Mouse (Mus musculus): ENCODE results near the gene Gucy2f.
"Not testable (repeated sequence)": the region's sequence is repeated elsewhere in the genome, so short reads cannot be mapped to it uniquely, and the experiment has no call there.

Gucy2f gene

DNA sequence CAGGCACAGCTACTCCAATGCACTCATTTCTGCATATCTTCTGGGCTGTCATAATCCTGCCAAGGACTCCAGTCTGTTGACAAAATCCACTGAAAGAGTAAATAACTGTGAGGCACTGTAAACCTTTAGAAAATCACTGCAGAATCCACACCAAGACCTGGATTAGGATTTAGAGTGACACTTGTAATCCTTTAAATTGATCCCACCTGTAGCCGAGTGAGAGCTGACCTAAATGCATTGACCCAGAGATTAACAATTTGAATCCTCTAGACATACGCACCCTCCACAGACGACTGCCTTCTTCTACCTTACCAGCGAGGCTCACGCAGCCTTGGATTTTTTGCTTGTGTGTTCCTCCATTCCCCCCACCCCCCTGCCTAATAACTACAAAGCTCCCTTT, at the start of gene Gucy2f:
Gene Gucy2f, minus strand, starts transcription at position 101 of the 400 bp plus-strand sequence.
- DNase-seq (ENCODE audit: low spot score), result no peak

DNA sequence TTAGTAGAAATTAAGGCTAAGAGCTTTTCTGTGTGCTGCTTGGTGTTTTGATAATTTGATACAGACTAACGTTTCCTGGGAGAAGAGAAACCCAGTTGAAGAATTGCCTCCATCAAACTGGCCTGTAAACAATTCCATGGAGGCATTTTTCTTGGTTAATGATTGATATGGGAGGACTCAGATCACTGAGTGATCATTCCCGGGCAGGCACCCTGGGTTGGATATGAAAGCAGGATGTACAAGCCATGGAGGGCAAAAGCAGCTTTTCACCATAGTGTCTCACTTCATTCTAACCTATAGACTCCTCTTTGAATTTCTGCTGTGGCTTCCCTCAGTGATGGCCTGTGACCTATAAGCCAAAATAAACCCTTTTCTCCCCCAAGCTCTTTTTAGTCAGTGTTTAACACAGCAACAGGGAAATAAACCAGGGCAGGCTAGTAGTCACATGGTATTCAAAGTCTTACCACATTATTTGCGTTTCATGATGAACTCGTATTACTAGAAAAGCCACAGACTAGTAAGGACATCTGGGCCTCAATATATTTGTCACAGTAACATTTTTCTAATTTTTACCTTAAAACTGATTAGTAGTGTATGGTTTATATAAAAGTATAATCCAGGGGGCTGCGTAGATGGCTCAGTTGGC, 49.1 kb upstream of the Gucy2f start:
- DNase-seq (ENCODE audit: low spot score), result no peak

DNA sequence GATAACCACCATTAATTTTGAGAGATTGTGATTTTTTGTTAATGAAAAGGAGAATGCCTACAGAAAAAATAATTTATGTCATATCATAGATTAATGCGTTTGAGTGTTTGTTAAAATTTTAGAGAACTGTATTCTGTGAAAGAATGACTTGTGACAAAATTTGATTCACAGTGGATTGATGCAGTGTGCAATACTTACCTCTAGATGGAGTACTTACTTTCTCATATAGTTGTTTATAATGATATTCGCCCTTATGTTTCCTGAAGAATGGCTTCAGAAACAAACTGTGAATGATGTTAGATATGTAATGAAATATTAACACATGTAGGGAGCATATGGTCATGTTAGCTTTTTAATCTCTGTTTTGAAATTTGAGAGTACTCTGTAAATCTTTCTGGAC, 40.4 kb upstream of the Gucy2f start:
- DNase-seq (ENCODE audit: low spot score), result peak; percentile 4

DNA sequence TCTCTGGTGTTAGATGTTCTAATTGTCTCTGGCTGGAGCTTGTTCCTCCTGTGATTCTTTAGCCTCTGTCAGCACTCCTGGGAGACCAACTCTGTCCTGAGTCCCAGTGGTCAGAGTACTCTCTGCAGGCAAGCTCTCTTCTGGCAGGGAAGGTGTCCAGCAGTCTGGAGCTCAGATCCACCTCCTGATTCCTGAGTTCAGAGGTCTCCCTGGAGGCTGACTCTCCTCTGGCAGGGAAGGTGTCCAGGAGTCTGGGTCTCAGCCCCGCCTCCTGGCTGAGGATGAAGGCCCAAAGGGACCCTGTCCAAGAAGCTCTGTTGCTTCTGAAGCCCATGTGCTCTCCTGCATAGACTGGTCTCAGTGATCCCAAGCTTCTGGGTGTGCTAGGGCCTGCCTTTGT, 39.4 kb upstream of the Gucy2f start:
- not testable (repeated sequence) for DNase-seq (ENCODE audit: low spot score)

DNA sequence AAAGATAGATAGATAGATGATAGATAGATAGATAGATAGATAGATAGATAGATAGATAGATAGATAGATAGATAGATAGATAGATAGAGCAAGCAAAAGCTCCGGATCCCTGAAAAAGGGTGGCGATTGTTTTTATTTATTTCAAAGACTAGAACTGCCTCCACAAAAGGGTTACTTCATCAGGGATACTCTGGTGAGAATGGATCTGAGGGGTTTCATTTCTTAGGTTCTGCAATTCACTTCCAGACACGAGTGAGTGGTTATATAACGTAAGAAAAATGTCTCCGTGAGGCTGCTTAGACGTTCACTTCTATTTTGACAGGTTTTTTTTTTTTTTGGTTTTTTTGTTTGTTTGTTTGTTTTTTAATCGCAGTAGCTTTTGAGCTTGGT, 32.0 kb upstream of the Gucy2f start:
- no peak for DNase-seq (ENCODE audit: low spot score)

DNA sequence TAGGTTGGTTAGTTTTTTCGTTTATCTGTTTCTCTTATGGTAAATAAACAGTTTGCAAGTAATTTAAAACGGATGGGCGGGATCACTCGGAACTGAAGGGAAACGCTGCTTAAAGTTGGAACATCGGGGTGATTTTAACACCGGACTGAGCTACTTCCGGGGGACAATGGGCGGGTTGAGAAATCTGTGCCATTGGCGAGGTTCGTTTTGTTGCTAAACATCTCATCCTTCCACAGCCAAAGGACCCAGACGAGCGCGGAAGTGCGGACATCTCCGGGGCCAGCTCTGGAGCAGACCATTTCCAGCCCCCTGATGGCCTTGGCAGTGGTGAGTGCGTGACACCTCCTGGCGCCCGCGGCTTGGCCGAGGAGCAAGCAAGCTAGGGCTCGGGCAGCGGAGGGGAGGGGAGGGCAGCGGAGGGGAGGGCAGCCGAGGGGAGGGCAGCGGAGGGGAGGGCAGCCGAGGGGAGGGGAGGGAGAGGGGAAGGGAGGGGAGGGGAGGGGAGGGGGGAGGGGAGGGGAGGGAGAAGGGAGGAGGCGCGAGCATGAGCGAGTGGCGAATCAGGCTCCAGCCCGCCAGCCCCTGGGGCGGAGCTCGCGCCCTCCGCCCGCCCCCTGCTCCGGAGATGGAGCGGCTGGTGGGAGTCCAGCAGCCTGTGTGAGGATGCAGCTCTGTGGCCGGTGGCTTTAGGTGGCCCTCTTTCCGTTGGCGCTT, 31.5 kb upstream of the Gucy2f start:
- DNase-seq (ENCODE audit: low spot score), result peak; percentile 71

DNA sequence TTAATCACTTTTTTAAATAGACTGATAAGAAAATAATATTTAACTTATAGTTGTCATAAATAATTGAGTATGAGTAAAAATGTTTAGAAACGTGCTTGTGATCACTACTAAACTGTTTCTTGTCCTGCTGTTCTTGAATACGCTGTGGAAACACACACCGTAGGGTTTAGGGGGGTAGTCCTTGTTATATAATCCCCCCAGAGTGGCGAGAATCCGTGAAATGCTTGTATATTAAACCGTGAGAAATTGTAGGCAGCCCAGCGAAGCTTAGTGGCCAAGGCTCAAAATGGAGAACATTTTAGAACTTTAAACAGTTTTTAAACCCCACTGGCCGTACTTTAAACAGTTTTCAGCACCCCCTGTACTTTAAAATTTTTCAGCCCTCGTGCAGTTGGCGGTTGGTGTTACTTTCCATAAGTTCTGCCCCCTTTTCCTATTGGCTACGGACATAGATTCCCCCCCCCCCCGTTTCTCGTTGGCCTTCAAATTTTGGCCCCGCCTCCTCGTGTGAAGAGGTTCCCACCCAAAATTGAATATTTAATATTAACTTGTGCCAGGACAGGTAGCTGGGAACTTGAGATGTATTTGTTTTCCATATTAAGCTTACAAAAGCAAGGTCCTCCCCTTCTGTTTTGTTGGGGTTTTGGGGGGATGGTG, 30.8 kb upstream of the Gucy2f start:
- DNase-seq (ENCODE audit: low spot score), result peak; percentile 59

DNA sequence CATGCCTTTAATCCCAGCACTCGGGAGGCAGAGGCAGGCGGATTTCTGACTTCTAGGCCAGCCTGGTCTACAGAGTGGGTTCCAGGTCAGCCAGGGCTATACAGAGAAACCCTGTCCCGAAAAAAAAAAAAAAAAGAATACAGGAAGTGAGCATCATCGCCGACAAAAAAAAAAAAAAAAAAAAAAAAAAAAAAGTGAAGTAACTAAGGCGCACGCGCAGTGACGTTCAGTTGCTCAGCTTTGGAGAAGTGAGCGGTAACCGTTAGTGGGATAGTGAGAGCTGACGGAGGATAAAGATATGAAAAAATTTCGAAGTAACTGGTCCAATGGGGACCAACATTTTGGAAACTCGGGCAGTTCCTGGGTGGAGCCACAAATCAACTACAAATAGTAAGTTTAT, 29.8 kb upstream of the Gucy2f start, which contains the start of gene Nxt2:
Gene Nxt2, plus strand, starts transcription at position 229 of the 400 bp plus-strand sequence.
- no peak for DNase-seq (ENCODE audit: low spot score)

DNA sequence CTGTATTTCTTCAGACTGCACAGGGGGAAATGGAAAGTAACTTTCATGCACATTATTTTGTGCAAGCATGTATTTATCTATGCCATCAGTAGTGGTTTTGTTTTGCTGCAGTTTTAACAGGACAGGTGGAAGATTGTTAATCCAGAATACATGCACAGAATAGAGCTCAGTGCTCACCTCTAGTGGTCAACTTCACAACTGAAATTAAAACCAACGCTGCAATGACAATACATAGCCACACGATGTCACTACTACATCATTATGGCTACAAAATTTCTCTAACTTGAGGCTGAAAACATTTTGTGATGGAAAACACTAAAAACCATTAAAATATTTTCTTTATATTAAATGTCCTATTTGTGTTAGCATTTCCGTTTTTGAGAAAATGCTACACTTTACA, 3.6 kb upstream of the Gucy2f start:
- DNase-seq (ENCODE audit: low spot score), result peak; percentile 52

DNA sequence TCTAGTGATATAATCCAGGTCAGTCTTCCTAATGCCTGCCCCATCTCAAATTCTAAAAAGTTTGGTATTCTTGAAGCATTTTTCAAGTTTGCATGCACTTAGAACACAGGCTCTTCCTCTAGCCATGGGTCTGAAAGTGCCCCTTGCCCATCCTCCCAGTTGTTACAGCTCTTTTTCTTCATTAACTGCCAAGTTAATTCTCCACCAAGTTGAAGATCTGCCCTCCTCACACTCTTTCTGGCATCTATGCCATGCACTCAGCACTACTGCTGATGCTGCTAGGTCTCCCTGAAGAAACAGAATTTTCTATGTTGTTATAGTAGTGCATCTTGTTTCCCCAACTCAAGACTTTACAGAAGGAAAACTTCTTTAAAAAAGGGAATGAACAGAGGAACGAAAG, 1.2 kb downstream of the Gucy2f start:
- DNase-seq (ENCODE audit: low spot score), result no peak

DNA sequence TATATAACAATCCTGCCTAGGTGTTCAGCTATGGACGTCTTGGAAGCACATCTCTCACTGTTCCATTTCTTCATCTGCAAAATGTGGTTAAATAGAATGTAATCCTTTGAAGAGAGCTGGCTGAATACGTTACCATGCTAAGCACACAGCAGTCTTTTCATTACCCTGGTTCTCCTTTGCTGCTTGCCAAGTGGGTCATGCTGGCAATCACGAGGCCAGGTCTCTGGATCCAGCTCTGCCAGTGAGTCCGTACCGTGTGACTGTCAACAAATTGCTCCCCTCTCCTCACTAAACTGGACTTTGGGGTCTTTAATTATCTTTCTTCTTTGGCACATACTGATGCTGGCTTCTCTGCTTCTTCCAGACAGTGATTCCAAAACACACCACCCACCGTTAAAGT, 2.3 kb downstream of the Gucy2f start:
- DNase-seq (ENCODE audit: low spot score), result no peak

DNA sequence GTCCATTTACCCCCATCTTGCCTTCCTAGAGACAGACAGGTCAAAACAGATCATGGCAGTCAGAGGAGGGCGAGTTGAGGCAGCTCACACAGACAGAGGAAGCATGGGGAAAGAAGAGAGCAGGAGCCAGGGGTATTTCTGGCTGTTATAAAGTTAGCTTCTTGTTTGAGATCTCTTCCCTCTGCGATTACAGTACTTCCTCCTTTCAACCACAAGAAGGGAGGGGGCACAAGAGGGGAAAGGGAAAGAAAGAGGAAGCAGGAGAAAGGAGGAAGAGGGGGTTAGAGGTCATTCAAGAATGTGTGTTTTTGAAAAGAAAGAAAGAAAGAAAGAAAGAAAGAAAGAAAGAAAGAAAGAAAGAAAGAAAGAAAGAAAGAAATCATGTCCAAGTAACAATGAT, 6.4 kb downstream of the Gucy2f start:
- DNase-seq (ENCODE audit: low spot score), result no peak

DNA sequence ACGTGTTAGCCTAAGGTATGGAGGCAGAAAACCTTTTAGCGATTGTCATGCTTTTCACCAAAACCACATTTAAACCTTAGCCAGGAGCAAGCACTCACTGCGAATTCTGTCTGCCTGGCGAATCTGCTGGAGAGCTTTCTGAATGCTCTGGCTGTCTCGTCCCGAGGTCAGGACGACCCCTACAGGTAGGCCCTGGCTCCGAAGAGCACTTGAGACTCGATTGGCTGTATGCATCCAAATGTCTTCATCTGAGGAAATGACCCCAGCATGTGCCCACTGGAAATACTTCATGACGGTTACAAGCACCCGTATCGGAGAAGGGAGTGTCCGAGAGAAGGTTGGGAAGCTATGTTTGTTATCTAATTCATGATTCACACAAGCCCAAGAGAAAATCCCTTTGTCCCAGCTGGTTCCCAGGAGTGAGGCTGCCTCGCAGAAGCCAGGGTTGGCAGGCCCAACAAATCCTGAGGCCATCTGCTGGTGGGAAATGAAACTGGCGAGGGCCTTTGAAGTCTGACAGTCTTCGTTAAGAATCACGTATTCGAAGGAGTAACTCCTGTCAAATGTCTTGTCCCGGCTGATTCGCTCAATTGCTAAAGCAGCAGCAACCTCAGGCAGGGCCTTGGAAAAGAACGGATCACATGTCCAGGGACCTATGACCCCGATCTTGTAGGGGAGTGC, 7.6 kb downstream of the Gucy2f start:
- peak; percentile 72 for DNase-seq (ENCODE audit: low spot score)

DNA sequence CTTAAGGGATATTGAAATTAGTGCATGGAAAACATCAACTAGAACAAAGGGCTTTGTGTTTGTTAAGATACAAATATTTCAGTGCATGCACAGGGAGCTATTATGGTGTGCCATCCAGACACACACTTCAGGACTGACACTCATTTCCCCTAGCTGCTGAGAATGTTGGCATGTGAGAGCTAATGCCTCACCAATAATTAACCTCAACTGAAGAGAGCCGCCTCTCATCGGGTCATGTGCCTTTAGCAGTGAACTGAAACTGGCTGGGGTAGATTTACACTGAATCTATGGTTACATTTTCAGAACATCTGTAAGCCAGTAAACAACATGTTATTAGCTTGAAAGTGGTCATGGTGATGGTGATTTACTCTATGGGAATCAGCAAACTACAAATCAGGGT, 14.7 kb downstream of the Gucy2f start:
- DNase-seq (ENCODE audit: low spot score), result no peak

DNA sequence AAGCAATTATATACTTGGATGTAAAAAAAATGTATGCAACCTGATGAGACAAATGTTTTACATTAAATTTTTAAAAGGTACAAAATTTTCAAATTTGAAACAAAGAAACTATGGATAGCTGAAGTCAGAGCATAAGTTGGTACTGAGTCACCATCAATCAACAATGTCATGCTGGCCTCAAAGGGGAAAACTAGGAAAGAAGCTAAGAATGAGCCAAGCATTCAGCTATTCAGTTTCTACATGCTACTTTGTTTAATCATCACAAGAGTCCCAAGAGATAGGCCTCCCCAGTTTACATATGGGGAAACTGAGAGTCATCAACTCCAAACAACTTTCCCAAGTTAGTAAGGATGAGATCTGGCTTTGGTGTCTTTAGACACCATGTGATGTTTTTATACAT, 19.8 kb downstream of the Gucy2f start:
- no peak for DNase-seq (ENCODE audit: low spot score)

DNA sequence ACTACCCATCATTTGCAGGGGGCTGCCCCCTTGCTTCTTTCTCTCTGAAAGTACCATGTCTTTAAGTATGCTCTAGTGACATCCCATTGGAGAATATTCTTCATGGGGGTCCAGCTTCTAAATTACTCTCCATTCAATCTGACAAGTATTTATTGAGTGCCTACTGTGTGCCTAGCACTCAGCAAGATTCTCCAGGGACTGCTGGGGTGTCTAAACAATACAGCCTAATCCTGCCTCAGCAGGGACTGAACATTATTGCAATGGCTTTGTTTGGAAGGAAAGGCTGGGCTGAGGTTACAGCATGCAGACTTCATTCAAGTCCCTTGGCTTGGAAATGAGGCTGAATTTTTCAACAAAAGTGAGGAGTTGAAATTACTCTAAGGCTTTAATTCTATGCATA, 81.0 kb downstream of the Gucy2f start:
- DNase-seq (ENCODE audit: low spot score), result no peak

DNA sequence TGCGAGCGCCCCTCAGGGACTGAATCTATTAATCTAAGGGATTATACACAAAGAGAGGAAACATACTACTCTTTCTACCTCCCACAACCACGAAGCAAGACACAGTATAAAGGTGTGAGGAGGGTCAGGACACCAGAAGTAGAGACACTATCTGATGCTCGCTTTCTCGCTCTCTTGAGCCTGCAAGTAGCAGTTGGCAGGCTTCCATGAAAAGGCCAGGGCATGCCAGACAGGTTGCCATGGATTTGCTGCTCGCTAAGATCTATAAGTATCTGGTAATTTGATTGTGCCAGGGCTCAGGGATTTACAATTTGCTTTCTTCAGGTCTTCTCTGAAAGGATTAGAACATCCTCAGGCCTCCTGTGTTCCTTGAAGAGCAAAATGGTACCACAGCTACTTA, 85.5 kb downstream of the Gucy2f start:
- DNase-seq (ENCODE audit: low spot score), result no peak

DNA sequence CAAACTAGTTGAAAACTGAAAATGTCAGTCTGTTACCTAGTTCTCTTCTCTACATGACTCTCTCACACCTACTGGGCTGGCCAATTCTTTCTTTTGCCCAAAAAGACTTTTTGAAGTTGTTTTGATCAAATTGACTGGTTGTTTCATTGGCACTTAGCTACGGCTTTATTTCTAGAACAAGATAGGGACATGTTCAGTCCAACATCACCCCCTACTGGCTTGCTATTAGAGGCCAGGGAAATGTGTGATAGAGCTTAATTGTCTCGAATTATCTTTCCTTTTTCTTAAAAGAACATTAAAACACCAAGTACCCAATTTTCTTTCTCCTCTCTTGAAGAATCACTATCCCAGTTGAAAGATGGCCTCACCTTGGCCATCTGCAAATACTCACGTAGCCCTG, 99.8 kb downstream of the Gucy2f start:
- peak; percentile 32 for DNase-seq (ENCODE audit: low spot score)

DNA sequence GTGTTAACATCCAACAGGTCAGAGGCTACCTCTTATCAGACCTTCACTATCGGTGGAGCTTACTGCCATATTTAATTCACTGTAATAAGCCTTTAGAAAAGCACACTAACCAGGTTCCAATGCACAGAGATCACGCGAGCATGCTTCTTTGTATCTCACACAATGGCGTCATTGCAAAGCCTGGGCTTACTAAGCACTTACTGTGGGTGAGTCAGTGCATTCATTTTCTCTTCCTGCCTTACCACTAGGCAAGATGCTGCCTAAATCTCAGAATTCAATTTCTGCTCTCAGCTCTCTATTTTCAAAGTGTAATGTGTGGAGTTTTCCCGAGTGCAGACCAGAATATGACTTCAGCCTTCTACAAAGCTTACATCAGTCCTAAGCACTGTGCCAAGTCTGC, 101.2 kb downstream of the Gucy2f start:
- no peak for DNase-seq (ENCODE audit: low spot score)

DNA sequence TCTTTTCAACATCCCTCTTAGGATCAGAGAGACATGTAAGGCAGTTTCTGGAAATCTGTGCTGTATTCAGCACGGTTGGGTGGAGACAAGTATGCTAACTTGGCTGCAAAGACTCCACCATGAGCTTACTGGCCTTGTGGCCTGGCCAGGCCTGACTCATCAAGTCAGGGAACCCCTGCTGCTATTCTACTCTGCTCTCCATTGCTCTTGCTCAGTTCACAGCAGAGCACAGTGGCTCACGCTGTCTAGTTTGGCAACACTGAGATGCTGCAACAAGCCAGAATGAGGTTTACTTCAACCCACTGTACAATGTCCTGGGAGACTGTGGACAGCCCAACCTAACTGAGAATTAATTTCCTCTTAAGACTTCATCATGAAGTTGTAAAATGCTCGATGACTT, 134.1 kb downstream of the Gucy2f start:
- DNase-seq (ENCODE audit: low spot score), result no peak

Data from embryo, embryonic 10 days (tissue).